Mouse (Mus musculus) frontal cortex, adult 2 months (tissue): ENCODE measurements around the gene Scn4a. TPM values are rescaled to one million over a fixed set of nuclear protein-coding genes. Genes with fewer than 3 reads are reported as not detected.
A peak's percentile ranks its signal among the peaks of the same experiment; 100 is the strongest.
"Not testable (repeated sequence)": the region's sequence is repeated elsewhere in the genome, so short reads cannot be mapped to it uniquely, and the experiment has no call there.

ENCODE experiments used
- DNase-seq, 2 experiments: peaks; one replicate each; pipeline ENCODE4 v3.0.0; 2022; ENCODE audit warnings: low spot score in 1 of 2; ENCODE audit errors: extremely low spot score in 1 of 2
- polyA plus RNA-seq: library from polyadenylated mRNA; depleted of rRNA; stranded (reverse); fragments of >200 nt; gene quantifications from 2 replicates; pipeline ENCODE4 v1.2.3, GENCODE M21; 2012

Gene Scn4a
- polyA plus RNA-seq, 1 experiment, result 0.04 TPM

DNA sequence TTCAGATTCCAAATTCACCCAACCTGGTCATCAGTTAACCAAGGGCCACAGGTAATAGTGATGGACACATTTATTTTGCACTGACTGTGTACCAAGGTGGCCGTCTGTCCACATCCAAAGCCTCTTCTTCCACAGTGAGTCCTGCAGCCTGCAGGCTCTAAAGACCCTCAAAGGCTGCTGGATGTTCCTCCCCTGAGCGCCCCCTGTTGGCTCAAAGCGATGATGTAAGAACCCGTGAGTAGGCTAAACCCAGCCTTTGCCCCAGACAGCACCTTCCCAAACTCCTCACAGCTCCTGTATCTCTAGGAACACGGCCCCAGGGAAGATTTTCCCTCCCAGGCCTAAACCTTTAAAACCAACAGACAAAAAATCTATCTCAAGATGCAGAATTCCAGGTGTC is 6.3 kb upstream of the Scn4a start:
- no peak for DNase-seq

DNA sequence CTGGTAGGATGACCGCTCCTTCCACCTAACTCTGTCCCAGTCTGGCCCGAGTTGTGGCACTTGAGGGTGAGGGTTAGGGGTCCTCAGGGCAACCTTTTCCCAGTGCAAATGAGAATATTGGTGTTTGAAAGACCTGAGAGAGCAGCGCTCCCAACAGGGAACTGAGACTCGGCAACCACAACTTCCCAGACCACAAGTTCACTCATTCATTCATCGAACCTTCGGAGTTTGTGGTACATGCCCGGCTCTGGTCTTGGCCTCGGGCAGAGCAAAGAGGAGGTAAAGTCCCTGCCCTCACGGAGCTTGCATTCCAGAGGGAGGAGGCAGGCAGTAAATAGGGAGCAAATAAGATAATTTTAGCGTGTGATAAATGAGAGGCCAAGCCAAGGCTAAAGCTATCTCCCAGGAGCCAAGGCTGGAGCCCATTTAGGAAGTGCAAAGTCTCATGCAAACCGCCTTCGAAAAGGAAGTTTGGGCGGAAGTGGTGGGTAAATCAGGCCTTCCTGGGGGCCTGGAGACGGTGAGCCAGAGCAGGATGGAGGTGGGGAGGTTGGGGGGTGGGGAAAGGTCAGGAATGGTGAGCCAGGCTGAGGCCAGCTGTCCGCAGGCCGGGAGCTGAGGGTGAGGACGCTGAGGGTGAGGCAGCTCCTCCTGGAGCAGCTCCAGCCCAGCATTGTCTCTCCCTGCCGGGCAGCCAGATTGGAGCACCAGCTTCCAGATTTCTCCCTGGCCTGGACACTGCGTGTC is 2.5 kb upstream of the Scn4a start:
- DNase-seq, result no peak

DNA sequence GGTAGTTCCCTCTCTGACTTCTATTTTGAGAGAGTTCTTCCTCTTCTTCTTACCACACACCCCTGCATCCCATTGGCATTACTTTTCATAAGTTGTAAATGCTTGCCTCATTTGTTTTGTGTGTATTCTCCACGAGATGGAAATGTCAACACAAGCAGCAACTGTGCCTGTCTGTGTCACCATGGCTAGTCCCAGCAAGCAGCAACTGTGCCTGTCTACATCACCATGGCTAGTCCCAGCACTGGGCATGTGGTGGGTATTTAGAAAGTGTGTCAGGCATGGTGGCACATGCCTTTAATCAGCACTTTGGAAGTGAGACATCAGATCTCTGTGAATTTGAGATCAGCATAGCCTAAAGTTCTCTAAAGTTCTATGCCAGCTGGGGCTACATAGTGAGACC is 1.1 kb upstream of the Scn4a start:
- no peak for DNase-seq

DNA sequence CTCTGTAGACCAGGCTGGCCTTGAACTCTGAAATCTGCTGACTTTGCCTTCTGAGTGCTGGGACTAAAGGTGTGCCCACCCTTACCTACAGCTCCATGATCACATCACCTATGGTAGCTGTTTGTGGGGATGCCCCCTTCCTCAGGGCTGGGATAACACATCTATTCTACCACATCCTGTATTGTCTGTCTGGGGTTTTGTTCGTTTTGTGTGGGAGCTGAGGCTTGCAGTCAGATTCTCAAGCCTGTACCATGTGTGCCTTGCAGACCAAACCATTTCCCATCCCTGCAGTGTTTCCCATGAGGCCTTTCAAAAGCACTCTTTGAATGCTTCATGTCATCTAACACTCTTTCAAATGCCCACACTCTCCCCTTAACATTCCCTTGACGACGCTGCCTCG is 1.1 kb downstream of the Scn4a start:
- no peak for DNase-seq

DNA sequence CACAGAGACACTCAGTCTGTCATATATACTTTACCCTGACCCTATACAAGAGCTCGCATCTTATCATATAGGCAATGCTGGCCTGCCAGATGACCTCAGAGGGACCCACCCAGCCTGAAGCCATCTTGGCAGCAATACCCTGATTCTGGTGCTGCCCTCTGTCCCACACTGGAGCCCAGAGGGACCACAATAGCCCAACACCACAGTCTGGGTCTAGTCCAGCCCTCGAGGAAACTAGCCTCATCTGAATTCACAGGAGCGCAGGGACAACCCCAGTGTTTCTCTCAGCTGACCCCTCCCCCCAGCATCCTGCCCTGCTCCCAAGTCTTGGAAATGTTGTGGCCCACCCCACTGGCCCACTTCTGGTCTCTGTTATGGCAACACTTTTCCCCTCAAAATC is 1.8 kb downstream of the Scn4a start:
- DNase-seq, result no peak

DNA sequence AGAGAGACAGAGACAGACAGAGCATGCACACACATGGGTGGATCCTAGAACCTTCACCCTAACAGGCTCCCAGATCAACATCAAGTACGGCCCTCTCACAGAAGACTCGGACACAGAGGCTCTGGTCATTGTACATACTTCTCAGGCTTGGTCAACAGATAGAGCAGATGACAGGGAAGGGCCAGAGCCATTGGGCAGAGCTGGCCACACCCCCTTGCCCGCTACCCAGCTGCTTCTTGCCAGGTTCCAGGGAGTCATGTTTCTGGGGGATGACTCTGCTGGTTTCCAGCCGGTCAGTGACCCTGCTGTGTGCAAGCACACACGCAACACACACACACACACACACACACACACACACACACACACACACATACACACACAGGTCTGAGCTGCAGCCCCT is 2.2 kb downstream of the Scn4a start:
- no peak for DNase-seq

DNA sequence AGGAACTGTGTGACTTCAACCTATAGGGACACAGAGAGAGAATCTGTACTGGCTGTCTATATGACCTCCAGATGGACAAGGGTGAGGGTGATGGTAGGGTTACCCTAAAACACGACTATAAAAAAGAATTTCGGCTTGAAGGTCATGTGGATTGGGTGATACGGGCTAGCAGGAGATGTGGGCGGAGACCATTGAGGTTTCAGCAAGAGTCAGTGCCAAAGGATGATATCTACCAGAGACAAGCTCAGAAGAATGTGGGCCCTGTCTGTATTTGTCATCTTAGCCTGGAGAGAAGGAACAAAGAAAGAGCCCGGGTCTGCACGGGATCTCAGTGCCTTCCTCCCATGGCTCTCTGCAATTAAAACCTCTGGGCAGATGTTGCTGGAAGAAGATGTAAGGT is 3.3 kb downstream of the Scn4a start:
- DNase-seq, result no peak

DNA sequence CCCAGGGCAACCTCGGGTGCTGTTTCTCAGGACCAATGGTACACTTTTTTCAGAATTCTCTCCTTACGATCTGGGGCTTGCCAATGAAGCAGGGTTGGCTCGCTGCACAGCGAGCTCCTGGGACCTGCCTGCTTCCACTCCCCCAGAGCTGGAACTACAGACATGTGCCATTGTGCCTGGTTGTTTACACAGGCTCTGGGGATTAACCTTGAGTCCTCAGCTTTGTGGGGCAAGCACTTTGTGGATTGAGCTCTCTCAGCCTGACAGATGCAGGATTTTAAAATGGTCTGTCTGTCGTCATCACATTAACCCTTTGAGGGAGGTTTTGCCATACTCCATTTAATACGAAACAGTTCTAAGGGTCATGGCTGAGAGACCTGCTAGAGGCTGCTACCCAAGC is 8.2 kb downstream of the Scn4a start:
- no peak for DNase-seq

DNA sequence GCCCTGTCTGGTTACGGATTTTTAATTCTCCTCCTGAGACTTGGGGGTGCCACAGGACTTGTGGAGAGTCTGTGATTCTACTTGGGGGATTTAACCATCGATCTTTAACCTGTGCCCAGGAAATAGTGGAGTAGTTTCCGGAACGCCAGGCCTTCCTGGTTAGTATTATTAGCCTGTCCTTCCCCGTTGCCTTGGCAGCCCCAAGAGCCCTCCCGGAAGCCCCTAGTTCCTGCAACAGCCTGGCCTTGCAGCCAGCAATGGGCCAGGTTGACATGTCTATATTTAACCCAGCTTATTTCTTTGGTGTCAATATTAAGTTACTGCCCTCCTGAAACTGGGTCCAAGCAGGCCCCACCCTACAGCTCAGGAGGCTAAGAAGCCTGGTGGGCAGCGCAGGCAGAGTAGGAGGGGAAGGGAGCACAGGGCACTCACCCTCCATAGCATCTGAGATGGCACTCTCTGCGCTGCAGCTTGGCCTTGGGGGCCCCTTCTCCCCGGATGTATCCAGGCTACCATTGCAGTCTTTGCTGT is 12.0 kb downstream of the Scn4a start:
- no peak for DNase-seq

DNA sequence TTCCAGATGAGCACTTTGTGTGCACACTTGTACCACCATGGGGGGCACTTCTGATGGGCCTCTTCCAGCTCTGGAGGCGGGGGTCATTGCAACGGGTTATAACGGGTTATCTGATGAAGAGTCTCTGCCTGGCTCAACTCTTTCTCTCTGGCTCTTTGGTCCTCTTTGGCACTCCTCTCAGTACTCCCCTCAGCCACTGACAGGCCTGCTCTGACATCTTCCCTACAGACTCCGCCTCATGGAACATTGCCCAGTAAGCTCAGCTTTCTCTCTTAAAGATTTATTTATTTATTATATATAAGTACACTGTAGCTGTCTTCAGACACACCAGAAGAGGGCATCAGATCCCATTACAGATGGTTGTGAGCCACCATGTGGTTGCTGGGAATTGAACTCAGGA is 13.8 kb downstream of the Scn4a start:
- not testable (repeated sequence) for DNase-seq

DNA sequence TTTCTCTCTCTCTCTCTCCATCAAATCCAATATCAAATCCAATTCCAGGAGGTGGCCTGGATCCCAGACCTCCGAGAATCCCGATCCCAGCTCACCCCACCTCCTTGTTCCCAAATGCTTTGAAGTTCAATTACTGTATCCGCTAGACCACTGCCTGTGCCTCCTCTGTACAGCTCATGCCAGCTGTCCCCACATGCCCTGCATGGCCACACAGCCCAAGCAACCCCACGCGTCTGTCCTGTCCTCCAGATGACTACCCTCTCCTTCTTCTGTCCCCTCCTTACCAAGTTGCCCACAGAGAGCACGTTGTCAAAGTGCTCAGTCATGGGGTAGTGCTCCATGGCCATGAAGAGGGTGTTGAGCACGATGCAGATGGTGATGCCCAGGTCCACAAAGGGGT is 14.2 kb downstream of the Scn4a start:
- DNase-seq, result no peak

DNA sequence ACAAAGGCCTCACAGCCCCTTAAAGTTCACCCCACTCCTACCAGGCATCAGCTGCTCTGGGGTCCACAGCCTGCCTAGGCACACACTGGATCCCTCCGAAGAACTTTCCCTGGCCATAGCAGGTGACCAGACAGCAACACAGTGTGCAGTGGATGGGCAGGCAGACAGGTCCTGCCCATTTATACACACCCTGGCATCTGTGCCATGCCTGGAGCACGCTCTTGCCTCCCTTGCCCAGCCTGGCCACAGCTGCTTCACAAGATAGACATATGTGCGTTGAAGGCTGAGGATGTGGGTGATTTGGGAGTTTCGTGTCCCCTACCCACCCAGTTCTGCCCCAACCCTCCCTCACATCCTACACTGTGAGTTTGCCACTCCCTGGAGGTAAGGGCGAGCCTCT is 15.1 kb downstream of the Scn4a start:
- no peak for DNase-seq

DNA sequence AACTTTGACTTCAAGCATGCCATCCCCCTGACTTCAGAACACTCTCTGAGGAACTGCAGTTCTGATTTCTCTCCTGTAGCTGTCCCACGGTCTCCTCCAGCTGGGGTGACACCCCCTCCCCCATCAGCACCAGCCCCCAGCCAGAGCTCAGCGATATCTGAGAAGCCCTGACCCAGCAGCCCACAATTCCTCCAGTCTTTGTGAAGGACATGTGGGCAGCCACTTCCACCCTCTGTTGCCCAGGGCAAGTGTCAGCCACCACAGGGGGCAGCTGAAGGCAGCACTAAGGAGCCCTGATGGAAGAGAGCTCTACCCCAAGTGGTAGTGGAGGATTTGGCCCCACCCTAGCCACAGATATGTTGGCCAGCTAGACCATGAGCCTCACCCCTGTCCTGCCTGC is 19.0 kb downstream of the Scn4a start:
- no peak for DNase-seq

DNA sequence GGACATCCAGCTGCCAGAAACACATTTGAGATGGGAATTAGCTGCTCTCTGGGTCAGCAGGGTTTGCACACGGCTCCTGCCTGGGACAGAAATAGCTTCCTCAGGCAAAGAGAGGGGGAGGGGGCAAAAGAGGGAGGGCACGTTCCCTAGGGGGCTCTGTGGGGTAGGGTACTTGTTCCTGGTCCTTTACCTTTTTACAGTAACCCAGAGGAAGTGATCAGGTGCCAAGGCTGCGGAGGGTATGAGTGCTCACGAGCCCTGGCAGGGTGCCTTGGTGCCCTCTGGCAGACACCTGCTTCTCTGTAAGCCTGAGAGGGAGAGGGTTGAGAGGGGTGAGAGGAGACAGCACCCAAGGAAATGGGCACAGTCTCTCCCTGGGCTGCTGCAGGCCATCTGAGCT is 20.6 kb downstream of the Scn4a start:
- DNase-seq, result no peak

DNA sequence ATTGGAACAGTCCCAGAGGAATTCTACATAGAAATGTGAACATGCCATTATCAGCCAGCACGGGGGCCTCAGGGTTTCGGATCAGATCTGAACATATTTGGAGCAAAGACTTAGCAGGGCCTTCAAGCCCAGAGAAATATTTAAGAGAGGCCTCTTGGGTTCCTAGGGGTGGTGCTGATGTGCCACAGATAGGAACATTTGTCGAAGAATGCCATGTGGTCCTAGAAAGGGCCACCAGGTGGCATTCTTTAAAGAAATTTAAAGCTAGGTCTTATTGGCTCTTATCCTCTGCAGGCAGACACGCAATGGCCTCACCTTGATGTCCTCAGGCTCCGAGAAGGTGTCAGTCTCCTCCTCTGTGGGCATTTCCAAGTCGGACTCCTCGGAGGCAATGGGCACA is 23.4 kb downstream of the Scn4a start:
- peak; percentile 5 to 58 for DNase-seq

DNA sequence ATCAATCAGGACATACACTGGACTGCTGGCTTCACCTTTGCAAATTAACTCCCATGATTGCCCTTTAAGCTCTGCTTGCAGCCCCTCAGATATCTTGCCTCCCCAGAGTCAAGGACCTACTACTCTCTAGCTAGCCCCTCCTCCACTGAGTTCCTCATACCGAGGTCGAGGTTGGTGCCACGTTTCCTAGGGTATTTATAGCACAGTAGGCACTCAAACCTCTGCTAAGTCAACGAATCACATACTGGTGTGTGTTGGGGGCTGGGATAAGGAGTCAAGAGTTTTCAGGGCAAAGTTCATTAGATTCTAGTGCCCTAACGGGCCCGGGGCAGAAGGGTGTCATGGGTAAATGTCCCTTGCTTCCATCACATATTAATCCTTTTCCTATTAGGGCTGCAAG is 24.0 kb downstream of the Scn4a start:
- DNase-seq, result no peak

DNA sequence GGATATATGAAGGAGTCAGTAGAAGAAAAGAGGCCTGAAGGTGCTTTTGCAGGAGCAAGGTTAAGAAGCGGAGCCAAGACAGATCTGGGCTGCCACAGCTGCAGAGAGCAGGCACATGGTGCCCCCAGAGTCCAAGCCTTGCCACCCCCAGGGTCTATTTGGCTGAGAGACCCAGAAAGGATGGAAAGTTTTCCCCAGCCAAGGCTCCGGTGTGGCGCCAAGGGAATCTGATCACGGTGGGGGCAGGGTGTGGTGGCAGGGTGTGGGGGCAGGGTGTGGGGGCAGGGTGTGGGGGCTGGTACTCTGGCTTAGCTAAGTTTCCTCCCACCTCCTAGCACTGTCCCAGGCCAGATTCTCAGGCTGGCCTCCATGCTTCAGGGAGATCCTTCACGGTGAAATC is 24.6 kb downstream of the Scn4a start:
- no peak for DNase-seq

DNA sequence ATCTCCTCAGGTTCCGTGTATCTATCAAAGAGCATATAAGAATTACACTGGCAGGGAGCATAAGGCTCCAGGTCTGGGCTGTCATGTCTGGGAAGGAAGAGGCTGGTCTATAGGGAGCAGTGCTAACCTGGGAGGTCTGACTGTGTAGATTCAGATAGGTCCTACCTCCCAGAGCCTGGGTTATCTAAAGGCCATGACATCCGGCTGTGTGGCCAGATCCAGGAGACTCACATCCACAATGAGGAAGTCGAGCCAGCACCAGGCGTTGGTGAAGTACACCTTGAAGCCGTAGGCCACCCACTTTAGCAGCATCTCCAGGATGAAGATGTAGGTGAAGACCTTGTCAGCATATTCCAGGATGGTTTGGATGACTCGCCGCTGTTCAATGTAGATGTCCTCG is 26.6 kb downstream of the Scn4a start:
- no peak for DNase-seq

DNA sequence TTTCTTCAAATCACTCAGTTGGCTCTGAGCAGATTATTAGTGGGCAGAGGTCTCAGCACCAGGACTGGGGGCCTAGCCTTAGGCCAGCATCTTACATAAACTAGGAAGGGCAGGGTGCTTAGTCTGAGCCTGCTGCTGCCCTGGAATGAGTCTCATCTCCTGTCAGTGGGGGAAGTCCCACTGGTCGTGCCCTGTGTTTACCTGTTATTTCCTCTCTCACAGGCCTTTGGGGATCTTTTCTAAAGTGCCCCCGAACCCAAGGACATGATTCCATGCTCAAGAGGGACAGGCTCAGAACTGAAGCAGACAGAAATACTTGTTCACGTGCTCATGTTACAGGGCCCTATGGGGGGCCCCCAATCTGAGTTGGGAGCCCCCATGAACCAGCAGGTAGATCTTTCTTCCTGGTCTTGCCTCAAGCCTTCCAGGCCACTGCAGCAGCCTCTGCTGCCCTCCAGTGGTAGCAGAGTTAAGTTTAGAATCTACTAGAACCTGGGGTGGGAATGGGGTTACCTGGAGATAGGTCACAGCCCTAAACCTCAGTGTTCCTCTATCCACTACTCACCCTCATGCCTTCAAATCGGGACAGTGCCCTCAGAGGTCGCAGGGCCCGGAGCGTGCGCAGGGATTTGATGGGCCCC is 27.4 kb downstream of the Scn4a start:
- DNase-seq, result peak in 1 of 2 experiments; percentile 83

DNA sequence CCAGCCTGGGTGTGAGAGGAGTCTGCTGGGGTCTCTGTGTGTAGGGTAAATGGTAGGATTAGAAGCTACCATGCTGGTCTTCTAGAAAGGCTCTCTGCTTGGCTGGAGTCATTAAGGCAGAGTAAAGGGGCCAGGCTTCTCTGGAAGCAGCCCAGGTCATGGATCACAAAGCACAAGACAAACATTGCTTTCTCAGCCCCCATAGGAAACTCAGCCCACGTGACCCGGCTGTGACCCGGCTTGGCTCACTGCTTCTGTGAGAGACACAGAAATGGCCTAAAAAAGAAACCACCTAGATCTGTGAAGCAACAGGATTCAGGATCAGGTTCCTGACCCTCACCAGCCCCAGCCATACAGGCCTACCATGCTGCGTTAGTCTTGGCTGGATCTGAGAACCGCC is 28.2 kb downstream of the Scn4a start:
- DNase-seq, result no peak

DNA sequence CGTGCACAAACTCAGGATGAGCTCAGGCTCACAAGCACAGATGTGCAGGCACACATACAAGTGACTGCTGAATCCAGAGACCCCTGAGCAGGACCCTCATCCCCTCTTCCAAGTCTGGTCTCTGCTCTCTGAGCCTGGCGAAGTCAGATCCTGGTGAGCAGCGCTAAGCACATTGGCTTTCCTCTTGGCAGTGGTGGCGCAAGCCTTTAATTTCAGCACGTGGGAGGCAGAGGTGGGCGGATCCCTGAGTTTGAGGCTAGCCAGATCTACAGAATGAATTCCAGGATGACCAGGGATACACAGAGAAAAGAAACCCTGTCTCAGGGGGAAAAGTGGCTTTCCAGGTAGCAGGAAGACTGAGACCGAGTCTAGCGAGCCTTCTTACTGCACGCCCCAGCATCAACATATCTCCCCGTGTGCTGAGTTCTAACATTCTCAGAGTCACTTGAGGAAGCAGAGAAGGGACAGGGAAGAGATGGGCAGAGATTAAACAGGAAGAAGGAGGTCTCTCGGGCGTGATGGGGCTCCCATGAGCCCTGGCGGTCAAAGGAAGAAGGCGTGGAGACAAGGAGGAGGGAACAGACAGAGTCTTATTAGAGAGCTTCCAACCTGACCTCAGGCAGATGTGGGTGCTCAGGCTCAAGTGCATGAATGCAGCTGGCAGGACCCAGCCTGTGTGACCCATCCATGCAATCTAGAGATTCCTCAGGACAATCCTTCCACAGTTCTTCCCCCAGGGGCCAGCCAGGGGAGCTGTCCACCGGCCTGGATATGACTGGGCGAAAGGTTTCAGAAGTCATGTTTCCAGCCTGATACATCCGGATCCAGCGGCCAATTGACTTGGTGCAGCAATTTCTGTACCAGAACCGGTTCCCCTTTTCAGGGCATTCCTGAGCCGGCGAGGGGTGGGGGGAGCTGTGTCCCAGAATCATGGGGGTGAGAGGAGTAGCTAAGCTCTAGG is 34.4 kb downstream of the Scn4a start:
- peak in 1 of 2 experiments; percentile 38 for DNase-seq
